Mouse (Mus musculus) right cerebral cortex, postnatal 25 days (tissue): ENCODE results near the gene Ercc4.

Experiments used
- DNase-seq: peaks from one replicate; pipeline ENCODE4 v3.0.0; 2022

Gene Ercc4

GRCm38 (mm10) chr16:13199204-13199603, 89.7 kb downstream of the Ercc4 start:
- DNase-seq, result no peak
